Mouse (Mus musculus) layer of hippocampus, adult 8-10 months (tissue): ENCODE measurements around the gene Odf3l2. TPM values are rescaled to one million over a fixed set of nuclear protein-coding genes. Genes with fewer than 3 reads are reported as not detected.

Experiments
- DNase-seq, 2 experiments: peaks; one replicate each; pipeline ENCODE4 v3.0.0; 2022; ENCODE audit warnings: low spot score in 2 of 2
- total RNA-seq, 4 experiments: library from RNA; stranded (reverse); gene quantifications; 2 replicates each; pipeline ENCODE4 v1.2.4; 2022

Odf3l2 gene
- total RNA-seq: under 1 TPM in 3 of 4 experiments, not detected in 1; 0.27 to 0.60 (median 0.39) TPM

DNA sequence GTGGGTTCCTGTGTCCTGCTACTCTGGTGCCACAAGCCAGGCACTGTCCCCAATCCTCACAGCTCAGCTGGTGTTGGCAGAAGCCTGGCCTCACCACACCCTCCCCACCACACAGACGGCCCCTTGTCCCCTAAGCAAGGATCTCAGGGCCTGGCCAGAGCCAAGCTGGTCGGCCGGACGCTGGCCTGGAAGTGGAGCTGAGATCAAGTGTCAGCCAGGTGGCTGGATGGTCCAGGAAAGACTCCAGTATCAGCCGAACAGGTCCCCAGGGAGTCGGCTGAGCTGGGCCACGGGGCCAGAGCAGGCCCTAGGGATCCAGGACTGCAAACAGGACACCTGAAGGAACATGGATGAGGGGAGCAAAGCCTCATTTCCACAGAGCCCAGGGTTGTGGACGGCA is at the start of gene Odf3l2:
Gene Odf3l2 (minus strand): TSS at position 28 of the 400 bp plus-strand sequence.
- no peak for DNase-seq

DNA sequence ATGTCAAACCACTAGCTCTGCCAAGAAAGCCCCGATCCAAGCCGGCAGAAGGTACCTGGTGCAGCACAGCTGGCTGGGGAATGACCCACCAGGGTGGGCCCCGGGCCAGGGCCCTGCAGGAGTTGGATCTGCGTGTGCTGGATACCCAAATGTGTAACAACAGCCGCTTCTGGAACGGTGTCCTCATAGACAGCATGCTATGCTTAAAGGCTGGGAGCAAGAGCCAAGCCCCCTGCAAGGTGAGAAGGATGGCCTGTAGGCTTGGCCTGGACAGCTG is 48.8 kb upstream of the Odf3l2 start:
- DNase-seq: no peak

DNA sequence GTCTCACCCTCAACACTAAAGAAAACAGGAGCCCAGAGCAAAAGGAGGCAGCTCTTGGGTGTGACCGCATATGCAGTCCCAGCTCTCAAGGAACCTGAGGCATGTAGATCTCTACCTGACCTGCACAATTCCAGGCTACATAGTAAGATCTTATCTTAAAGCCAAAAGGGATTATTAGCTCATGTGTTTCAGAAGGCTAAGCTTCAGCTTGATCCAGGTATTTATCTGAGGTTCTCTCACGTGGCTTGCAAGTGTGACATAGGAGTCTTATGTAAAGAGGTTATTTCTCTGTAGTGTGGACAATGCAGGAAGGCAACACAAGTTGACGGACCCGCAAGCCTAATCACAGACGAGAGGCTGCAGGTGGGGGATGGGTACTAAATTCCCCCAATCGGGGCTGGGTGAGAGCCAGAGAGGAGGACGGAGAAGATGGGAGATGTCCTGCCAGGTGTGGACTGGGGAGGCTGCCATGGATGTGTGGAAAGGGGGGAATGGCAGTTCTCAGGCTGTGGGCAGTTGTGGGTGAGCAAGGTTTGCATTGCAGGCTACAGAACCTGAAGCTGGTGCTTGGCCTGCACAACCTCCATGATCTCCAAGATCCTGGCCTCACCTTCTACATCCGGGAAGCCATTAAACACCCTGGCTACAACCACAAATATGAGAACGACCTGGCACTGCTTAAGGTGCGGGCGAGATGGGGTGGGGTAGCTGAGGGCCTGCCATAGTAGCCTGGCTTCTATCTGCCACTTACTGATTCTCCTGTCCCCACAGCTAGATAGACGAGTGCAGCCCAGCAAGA is 48.2 kb upstream of the Odf3l2 start:
- no peak for DNase-seq

DNA sequence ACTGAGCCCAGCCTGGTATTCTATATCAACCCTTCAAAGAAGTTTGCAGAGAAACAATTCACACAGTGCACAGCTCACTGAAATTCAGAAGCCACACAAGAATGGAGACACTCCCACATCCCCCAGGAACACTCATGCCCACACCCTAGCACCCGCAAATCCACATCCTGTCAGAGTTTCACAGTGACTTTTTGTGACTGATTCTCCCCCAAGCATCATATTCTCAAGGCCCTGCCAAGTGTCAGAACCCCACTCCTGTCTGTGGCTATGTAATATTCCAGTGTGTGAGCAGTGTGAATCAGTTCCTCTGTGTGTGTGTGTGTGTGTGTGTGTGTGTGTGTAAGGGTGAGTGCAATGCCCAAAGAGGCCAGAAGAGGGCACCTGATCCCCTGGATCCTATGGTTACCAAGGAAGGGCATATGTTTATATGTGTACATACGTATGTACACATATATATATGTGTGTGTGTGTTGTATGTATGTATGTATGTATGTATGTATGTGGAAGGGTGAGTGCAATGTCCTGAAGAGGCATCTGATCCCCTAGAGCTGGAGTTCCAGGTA is 46.5 kb upstream of the Odf3l2 start:
- DNase-seq: no peak

DNA sequence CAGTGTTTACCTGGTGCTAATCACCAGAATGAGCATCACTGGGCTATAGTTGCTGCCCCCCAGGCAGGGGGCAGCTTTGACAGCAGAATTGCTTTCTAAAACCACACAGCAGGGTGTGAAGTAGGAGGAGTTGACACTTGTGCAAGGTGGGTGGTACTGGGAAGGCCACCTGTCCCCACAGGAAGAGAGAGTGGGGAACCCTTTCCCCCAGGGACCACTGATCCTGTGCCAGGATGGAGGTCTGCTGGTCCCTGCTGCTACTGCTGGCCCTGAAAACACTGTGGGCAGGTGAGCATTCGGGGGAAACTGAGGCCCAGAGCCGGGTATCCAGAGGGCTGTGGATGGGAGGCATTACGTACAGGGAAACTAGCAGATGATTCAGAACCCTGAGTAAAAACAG is 43.6 kb upstream of the Odf3l2 start:
- DNase-seq: no peak

DNA sequence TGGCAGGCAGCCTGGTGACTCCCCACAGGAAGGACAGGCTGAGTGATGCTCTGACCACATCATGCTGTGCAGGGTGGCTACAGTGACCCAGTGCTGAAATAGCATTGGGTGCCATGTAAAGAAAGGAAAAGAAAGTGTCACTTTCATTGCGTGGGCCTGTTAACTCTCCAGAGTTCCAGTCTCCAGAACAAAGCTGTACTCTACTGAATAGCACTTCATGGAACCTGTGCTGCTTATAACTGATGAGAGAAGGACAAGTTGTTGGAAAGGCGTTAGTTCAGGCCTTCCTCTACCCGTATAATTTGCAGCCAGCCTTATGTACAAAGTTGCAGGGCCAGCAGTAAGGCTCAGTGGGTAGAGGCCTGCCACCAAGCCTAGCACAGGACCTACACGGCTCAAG is 43.2 kb upstream of the Odf3l2 start, which contains the start of gene Gzmm:
Gene Gzmm (plus strand): TSS at position 301 of the 400 bp plus-strand sequence.
- no peak for DNase-seq

DNA sequence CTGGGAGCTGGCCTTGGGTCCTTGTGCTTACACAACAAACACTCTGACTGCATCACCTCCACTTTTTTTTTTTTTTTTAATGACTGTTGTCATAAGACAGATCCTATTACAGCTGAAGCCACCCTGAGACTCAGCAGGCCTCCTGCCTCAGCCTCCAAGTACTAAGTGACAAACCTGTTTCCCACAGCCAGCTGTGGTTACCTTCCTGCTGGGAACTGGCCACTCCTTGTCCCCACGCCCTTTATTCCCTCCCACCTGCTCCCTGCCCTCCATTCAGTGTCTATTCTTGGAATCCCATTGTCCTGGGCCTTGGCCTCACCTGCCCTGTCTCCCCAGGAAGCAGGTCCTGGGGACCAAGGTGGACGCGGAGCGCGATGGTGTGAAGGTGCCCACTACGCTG is 42.0 kb upstream of the Odf3l2 start:
- DNase-seq: no peak

DNA sequence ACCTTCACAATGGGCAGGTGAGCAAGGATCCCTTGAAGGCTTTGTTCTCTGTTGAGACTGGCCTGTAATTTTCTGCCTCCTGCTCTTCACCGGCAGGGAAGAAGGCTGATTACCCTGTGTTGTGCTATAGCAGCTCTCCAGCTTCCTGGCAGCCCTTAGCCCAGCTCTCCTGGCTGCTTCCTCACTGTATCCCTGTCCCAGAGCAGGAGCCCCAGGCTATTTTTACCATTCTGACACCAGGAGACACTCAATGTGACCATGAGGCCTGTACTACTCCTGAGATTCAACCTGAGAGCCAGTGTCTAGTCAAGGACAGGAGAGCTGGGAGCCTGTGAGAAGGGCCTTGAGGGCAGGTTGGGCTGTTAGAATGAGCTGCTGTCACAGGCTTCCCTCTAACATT is 41.2 kb upstream of the Odf3l2 start:
- no peak for DNase-seq

DNA sequence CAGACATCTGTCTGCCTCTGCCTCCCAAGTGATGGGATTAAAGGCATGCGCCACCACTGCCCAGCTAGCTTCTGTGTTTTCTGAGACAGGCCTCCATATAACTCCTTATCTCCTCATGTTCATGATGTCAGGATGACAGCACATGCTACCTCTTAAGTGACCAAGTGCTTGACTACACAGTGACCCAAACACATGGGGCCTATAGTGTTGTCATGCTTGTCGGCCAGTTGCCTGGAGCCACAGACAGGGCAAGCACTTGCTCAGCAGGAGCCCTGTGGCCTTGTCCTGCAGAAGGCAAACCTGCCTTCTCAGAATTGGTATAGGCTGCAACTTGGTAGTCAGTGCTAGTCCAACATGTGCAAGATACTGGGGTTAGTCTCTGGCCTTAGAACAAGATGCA is 40.7 kb upstream of the Odf3l2 start:
- DNase-seq: no peak

DNA sequence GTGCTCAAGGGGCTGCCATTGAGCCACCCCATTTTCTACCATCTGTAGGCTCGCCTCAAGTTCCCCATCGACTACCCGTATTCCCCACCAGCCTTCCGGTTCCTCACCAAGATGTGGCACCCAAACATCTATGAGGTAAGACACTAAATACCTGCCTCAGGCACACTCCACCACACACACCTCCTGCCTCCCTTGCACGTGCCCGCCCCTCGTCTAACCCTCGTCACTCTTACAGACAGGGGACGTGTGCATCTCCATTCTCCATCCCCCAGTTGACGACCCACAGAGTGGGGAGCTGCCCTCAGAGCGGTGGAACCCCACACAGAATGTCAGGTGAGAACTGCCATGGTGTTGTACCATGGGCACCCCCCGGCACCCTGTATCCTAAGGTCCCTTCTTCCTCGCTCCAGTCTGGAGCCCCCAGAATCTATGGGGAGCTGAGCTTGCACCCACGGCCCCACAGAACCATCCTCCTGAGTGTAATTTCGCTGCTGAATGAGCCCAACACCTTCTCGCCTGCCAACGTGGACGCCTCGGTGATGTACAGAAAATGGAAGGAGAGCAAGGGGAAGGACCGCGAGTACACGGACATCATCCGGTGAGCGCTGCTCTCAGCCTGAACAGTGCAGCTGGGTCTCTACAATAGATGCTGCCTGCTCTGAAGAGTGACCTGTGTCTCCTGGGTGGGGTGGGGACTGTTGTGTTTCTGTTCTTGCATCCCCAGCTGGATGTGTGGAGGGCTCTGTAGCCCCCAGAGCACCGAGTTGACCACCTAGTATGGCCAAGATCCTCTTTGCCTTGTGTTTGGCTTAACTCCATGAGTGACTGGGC is 39.4 kb upstream of the Odf3l2 start:
- DNase-seq: no peak

DNA sequence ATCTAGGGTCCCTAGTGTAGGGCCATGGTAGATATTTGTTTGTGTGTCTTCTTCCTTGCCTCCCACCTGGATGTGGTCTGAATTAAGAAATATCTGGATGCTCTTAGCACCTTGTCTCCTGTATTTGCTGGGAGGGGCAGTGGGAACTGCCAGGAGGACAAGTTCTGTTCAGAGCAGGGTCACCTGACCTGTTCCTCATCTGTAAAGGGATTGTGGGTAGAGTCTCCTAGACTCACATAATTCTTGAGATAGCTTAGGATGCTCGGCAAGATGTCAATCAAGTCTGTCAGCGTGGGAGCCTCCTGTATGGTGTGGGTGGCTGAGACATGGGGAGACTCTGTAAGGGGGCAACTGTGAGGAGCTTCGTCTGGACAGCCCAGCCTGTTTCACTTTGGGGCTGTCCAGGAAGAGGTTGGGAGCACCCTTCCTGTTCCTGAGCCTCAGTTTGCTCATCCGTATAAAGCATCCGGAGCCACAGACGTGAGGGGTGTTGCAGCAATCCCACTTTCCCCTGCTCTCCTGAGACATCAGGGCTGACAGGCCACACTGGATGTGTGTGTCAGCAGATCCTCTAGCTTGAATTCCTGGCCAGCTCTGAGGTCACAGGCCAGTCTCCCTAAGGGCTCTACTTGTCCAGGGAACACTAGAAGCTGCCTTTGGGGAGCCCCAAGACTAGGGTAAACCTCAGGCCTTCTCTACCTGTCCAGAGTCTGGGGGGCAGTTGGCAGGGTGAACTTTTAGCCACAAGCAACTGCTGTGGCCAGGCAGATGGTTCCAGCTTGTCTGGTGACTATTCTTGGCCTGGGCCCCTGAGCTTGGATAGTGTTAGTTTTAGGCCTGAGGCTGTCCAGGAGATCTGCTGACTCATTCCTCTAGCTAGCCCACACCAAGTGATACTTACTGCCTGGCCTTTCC is 38.4 kb upstream of the Odf3l2 start:
- no peak for DNase-seq

DNA sequence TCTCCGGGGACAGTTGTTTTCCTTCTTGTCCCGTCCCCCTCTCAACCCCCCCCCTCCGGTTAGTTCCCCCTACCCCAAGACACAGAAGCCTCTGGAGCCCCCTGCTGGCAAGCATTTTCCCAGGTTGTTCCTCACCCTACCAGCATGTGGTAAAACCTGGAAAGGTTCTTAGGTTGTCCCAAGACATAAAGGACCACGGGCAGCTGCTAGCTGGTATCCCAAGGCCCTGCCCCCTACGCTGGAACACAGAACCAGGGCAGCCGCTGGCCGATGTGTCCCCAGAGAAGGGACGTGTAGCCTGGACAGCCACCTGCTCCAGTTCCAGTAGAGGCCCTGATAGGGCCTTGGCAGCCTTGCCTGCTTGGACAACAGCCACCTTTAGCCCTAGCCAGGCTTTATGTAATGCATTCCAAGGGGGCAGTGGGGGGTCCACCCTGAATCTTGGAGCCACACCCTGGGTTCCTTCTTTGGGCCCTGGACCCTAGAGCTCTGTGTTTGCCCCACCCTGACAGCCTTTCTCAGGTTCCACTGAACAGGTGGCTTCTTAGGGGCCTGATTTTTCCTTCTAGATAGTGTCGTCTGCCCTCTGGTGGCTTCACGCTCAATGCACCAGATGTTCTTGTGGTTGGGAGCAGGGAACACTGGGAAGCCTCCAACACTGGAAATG is 37.5 kb upstream of the Odf3l2 start:
- DNase-seq: no peak

DNA sequence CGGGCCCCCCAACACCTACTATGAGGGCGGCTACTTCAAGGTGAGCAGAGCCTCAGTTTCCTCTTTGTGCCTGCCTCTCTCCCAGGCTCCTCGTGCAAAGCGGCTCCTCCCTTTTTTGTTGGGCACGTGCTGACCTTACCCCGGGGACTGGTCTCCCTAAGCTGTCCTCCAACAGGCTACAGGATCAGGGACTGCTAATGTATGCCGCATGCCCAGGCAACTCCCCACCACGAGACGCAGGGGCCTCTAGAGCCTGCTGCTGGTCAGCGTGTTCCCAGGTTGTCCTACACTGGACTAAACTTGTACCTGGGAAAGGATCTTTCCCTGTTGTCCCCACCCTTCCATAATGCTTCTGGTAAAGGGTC is 37.0 kb upstream of the Odf3l2 start:
- no peak for DNase-seq

DNA sequence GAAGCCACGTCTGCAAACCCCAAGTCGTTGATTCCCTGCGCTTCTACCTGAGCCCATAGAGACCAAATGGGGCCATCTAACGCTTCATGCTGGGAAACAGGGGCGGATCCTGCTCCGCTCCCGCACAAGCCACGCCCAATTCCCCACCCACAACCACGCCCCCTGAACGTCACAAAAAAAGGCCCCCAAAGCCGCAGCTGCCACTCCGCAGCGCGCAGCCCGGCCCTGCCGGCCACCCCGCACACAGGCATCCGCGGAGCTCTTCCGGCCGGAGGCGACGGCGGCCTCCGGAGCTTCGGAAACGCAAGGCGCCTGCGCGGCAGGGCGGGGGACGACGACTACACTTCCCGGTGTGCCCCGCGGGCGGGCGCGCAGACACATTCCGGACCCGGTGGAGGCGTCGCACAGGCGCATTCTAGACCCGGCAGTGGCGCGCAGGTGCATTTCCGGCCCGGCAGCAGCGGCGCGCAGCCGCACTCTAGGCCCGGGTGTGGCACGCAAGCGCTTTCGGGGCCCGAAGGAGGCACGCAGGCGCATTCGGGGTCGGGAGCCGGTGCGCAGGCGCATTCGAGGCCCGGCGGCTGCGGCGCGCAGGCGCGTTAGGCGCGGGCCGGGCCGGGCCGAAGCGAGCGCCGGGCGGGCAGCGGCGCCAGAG is 36.2 kb upstream of the Odf3l2 start, which contains the start of gene Cdc34:
Gene Cdc34 (plus strand): TSS at position 605 of the 655 bp plus-strand sequence.
- DNase-seq: peak; percentile 99 to 100

DNA sequence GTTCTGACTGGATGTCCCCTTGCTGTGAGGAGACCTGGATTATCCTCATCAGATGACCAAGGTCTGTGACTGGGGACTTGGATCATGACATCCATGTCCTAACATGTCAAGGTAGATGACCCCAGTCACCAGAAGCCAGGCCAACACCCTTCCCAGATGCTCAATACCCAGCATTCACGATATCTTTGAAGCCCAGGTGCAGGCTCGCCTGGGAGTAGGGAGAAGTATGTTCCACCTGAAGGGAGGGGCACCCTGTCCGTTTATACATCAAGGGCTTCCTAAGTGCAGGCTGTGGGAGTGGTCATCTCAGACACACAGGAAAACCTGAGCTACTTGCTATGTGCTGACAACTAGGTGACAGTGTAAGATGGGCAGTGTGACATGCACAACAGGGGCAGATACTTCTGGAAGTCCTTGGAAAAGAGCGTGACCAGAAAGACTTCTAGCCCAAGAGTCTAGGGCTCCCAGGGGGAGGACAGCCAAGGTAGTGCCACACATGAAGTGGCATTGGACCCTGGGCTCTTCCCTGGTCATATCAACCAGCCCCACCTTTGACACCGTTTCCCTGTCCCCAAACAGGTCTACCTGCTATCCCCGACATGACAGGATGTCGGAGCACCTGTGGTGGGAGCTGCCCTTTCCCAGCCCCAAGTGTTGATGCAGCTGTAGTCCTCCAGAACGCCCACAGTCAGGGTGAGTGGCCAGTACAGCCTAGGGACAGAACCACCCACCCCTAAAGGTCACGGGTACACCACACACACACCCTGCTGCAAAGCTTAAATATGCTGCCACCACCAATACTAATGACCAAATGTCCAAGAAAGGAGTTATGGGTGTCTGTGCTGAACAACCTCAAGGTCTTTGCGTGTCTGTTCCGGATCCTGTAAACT is 35.3 kb upstream of the Odf3l2 start:
- DNase-seq: no peak

DNA sequence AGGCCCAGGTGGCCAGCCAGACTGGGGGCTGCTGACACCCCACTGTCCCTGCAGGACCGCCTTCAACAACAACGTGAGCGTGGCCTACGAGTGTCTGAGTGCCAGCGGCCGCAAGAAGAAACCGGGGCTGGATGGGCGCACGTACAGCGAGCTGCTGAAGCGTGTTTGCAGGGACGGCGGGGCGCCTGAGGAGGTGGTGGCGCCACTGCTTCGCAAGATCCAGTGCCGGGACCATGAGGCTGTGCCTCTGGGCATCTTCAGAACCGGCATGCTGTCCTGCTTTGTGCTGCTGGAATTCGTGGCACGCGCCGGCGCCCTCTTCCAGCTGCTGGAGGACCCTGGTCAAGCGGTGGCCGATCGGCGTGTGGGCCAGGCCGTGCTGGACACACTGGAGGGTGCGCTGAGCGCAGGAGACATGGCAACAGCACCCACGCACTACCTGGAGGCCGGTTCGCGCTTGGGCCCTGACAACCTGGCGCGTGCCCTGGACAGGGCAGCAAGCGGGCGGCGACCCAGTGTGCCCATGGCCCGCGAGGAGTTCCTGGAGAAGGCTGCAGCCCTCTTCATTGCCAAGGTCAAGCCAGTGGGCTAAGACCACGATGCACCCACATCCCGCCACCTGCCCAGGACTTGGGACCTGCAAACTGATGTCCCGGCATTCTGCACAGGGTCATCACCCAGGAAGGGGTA is 30.0 kb upstream of the Odf3l2 start:
- DNase-seq: no peak

DNA sequence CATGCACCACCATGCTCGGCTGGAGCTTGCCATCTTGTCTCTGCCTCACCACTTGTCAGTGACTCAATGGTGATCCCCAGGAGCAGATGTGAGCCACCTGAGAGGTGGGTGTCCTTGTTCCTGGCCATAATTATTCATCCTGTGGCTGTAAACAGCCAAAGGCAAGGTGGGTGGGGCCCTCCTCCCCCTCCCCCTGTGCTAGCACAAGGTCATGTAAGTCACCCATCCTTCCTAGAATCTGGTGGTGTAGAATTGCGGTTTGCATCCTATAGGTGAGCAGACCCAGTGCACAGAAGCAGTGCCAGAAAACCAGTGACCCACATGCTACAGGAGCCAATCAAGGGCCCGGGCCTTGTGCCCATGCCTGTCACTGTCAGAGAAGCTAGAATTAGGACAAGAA is 27.5 kb upstream of the Odf3l2 start:
- DNase-seq: no peak

DNA sequence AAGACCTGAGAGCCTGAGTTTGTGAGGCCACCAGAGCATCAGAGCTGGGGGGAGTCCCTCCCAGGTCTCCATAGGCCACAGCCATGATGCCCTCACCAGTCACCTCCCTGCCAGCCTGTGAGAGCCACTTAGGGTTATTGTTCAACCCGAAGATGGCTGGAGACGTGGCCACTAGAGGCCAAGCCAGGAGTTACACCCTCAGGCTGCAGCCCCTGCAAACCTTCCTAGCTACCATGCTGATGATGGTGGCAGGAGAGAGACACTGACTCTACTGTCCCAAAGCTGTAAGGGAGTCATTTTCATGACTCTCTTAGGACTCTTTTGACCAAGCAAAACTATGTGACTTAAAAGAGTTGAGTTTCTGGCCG is 26.5 kb upstream of the Odf3l2 start:
- no peak for DNase-seq
